Mouse (Mus musculus) testis, adult 2 months (tissue): ENCODE data around the gene Fshr.

Experiments used
- CTCF ChIP-seq: fragments of 200-500 bp; IDR thresholded peaks from 2 replicates; pipeline ENCODE4 v1.5.1; 2012; ENCODE audit warnings: low read depth, mild to moderate bottlenecking, inconsistent platforms, low read length, moderate library complexity; ENCODE audit not compliant: control insufficient read depth, insufficient read depth, insufficient replicate concordance
- POLR2A ChIP-seq: fragments of 200-500 bp; IDR thresholded peaks from 2 replicates; pipeline ENCODE4 v1.6.1; 2012; ENCODE audit warnings: low read depth, mild to moderate bottlenecking, inconsistent platforms, low read length, moderate library complexity; ENCODE audit not compliant: control insufficient read depth

GRCm38 (mm10) chr17:89017002-89017401 lies 183.5 kb downstream of the Fshr start:
- no peak for TF ChIP-seq POLR2A
- no peak for TF ChIP-seq CTCF
